Mouse (Mus musculus): ENCODE data around the gene Bmt2. TPM values are rescaled to one million over a fixed set of nuclear protein-coding genes. Genes with fewer than 3 reads are reported as not detected.

Bmt2 gene
- polyA plus RNA-seq (2014; fragmentation: Illumina TruSeq; extraction: RNeasy Lipid Tissue Mini Kit (QIAGEN cat#74804); ENCODE audit: low read depth, low replicate concordance), result 17.6 TPM

DNA sequence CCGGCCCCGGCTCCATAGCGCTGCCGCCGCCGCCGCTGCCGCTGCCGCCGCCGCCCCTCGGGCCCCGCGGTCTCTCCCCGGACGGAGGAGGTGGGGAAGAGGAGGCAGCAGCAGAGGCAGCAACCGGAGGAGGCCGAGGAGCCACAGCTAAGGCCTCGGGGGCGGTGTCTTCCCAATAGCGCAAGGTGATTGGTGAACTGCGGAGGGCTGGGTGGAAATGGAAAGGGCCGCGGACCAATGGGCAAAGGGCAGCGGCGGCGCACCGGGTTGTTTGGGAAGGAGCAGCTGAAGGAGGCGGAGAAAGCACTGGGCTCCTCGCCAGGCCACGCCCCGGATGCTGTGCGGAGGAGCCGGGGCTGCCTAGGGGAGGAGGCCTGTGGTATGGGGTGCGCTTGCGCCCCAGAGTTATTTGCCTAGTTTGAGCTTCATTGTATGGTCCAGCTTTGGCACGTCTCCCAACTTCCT lies at the start of gene Bmt2:
TSS of gene Bmt2 (minus strand) at position 149 of the 465 bp plus-strand sequence.

GRCm38 (mm10) chr6:13607621-13608493 lies 69.9 kb downstream of the Bmt2 start, which contains the start of gene Tmem168:
TSS of gene Tmem168 (minus strand) at chr6:13608100.

Other genes with a start within 250 kb of the Bmt2 start
- gene Tmem168, start 69.9 kb downstream of the Bmt2 start, polyA plus RNA-seq (2014; fragmentation: Illumina TruSeq; extraction: RNeasy Lipid Tissue Mini Kit (QIAGEN cat#74804); ENCODE audit: low read depth, low replicate concordance), result 28.7 TPM
- gene Gpr85, start 162.0 kb upstream of the Bmt2 start, polyA plus RNA-seq (2014; fragmentation: Illumina TruSeq; extraction: RNeasy Lipid Tissue Mini Kit (QIAGEN cat#74804); ENCODE audit: low read depth, low replicate concordance), result not detected
- 41.7 TPM for gene 2610001J05Rik, start 193.6 kb upstream of the Bmt2 start, polyA plus RNA-seq (2014; fragmentation: Illumina TruSeq; extraction: RNeasy Lipid Tissue Mini Kit (QIAGEN cat#74804); ENCODE audit: low read depth, low replicate concordance)